Mouse (Mus musculus) thymus, adult 2 months (tissue): ENCODE results near the gene Coq5. TPM values are rescaled to one million over a fixed set of nuclear protein-coding genes. Genes with fewer than 3 reads are reported as not detected.

ENCODE experiments used
- DNase-seq: peaks from one replicate; pipeline ENCODE4 v3.0.0; 2021
- H3K27ac ChIP-seq: fragments of 200-500 bp; 2 replicates; pipeline ENCODE4 v1.5.1; 2012; ENCODE audit warnings: low read length, control low read depth; ENCODE audit not compliant: control insufficient read depth, insufficient read depth
- H3K27me3 ChIP-seq: fragments of 200-500 bp; 2 replicates; pipeline ENCODE4 v1.6.1; 2012; ENCODE audit warnings: mild to moderate bottlenecking, low read length, moderate library complexity, mixed read lengths; ENCODE audit not compliant: control insufficient read depth, insufficient read depth
- H3K36me3 ChIP-seq: fragments of 200-500 bp; 2 replicates; pipeline ENCODE4 v1.6.1; 2012; ENCODE audit warnings: mild to moderate bottlenecking, low read length, moderate library complexity; ENCODE audit not compliant: control insufficient read depth, insufficient read depth
- H3K4me1 ChIP-seq: fragments of 200-500 bp; replicated peaks from 2 replicates; pipeline ENCODE4 v1.6.1; 2012; ENCODE audit warnings: low read length; ENCODE audit not compliant: control insufficient read depth, insufficient read depth
- H3K4me3 ChIP-seq: fragments of 200-500 bp; 2 replicates; pipeline ENCODE4 v1.5.1; 2012; ENCODE audit warnings: mild to moderate bottlenecking, low read length, control low read depth, moderate library complexity; ENCODE audit not compliant: control insufficient read depth, insufficient read depth
- CTCF ChIP-seq: fragments of 200-500 bp; IDR thresholded peaks from 2 replicates; pipeline ENCODE4 v1.5.1; 2012; ENCODE audit warnings: mild to moderate bottlenecking, control low read depth, low read length, moderate library complexity, borderline replicate concordance; ENCODE audit not compliant: control insufficient read depth, poor library complexity, insufficient read depth; ENCODE audit errors: extremely low read depth
- POLR2A ChIP-seq: fragments of 200-500 bp; IDR thresholded peaks from 2 replicates; pipeline ENCODE4 v1.6.1; 2012; ENCODE audit warnings: mild to moderate bottlenecking, low read length, control low read depth, moderate library complexity; ENCODE audit not compliant: control insufficient read depth, poor library complexity, insufficient read depth; ENCODE audit errors: extremely low read depth
- WGBS: fragments of 180-500 bp; shearing (Covaris S2); methylation state at CpG from one replicate; pipeline ENCODE4 v1.1.7; 2018; 5-methylcytosine and 5-hydroxymethylcytosine counted together
- polyA plus RNA-seq: library from polyadenylated mRNA; depleted of rRNA; stranded (reverse); fragments of >200 nt; gene quantifications from 2 replicates; pipeline ENCODE4 v1.2.3, GENCODE M21; 2012

Coq5 gene
- polyA plus RNA-seq, 1 experiment, result 11.6 TPM

GRCm38 (mm10) chr5:115312354-115312753, 32.9 kb downstream of the Coq5 start:
- TF ChIP-seq POLR2A (no peak), CTCF (no peak)
- no peak overlapping the region for H3K4me3 ChIP-seq
- whole genome bisulfite sequencing, result 86% methylated on average over 4 of the region's 4 CpGs
- H3K27me3 ChIP-seq, result no peaks in the 10 kb centered on the region
- H3K4me1 ChIP-seq, result peaks cover 6% of the 10 kb centered on the region
- DNase-seq, result no peak
- no peak overlapping the region for H3K27ac ChIP-seq
- no peaks in the 10 kb centered on the region for H3K36me3 ChIP-seq

GRCm38 (mm10) chr5:115312816-115313667, 33.6 kb downstream of the Coq5 start:
- Histone ChIP-seq H3K27me3 (no peaks in the 10 kb centered on the region), H3K27ac (no peak overlapping the region), H3K4me1 (peaks cover 11% of the 10 kb centered on the region), H3K4me3 (no peak overlapping the region), H3K36me3 (no peaks in the 10 kb centered on the region)
- TF ChIP-seq POLR2A (no peak), CTCF (no peak)
- DNase-seq, result no peak
- WGBS, result 67% methylated on average over 10 of the region's 10 CpGs

GRCm38 (mm10) chr5:115313668-115313943, 34.1 kb downstream of the Coq5 start:
- no peak for DNase-seq
- no peak overlapping the region for H3K27ac ChIP-seq
- no peak overlapping the region for H3K4me3 ChIP-seq
- H3K36me3 ChIP-seq, result no peaks in the 10 kb centered on the region
- 65% methylated on average over 5 of the region's 5 CpGs for WGBS
- peaks cover 14% of the 10 kb centered on the region for H3K4me1 ChIP-seq
- H3K27me3 ChIP-seq, result no peaks in the 10 kb centered on the region
- TF ChIP-seq CTCF (no peak), POLR2A (no peak)

GRCm38 (mm10) chr5:115316968-115317644, 37.6 kb downstream of the Coq5 start:
- no peak for DNase-seq
- Histone ChIP-seq H3K4me3 (no peak overlapping the region), H3K27me3 (no peaks in the 10 kb centered on the region), H3K4me1 (peaks cover 22% of the 10 kb centered on the region), H3K27ac (peak overlapping the region; percentile 63), H3K36me3 (no peaks in the 10 kb centered on the region)
- 63% methylated on average over 14 of the region's 14 CpGs for WGBS
- TF ChIP-seq CTCF (no peak), POLR2A (no peak)

- Histone ChIP-seq H3K27me3 (no peaks in the 10 kb centered on the region), H3K4me3 (no peak overlapping the region), H3K36me3 (no peaks in the 10 kb centered on the region), H3K27ac (peak overlapping the region; percentile 79), H3K4me1 (peaks cover 22% of the 10 kb centered on the region)
- TF ChIP-seq POLR2A (no peak), CTCF (no peak)
- 25% methylated on average over 10 of the region's 10 CpGs for WGBS
- DNase-seq, result peak; percentile 69
Measured at GRCm38 (mm10) chr5:115317645-115318328, 38.3 kb downstream of the Coq5 start.
